Mouse (Mus musculus) bone marrow macrophage, adult 2 months (primary cell): ENCODE results near the gene Manf.

Experiments
- CTCF ChIP-seq: IDR thresholded peaks from 2 replicates; pipeline ENCODE4 v1.5.1; 2012; ENCODE audit warnings: low read depth, mild to moderate bottlenecking, low read length, moderate library complexity
- POLR2A ChIP-seq: IDR thresholded peaks from 2 replicates; pipeline ENCODE4 v1.6.1; 2012; ENCODE audit warnings: mild to moderate bottlenecking, low read depth, low read length, borderline replicate concordance

DNA sequence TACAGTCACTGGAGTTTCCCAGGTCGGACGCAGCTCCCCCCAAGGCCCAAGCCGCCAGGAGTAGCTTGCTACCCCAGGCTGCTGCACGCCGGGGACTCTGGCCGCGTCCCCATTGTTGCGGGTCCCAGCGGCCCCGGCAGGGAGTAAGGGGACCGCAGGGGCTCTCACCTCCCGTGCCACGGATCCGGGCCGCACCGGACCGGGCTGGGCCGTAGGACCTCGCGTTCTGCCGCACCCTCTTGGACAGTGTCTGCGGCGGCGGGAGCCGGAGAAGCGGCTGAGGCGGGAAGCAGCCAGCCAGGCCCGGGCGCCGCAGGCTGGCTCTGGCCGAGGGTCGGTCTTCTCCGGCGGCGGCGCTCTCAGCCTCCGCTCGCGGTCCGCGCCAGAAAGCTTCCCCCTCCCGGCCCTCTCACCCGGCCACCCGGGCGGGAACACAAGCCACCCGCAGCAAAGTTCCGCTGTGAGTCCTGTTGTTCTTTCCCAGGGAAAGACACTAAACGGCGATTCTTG lies 102.9 kb downstream of the Manf start, which contains the start of gene Rad54l2:
- TF ChIP-seq POLR2A (no peak), CTCF (no peak)
